Mouse (Mus musculus) G1E (cell line): Measurements from ENCODE around the gene Emc6. TPM values are rescaled to one million over a fixed set of nuclear protein-coding genes. Genes with fewer than 3 reads are reported as not detected.
A peak's percentile ranks its signal among the peaks of the same experiment; 100 is the strongest.

Experiments
- ATAC-seq: 2 replicates; pipeline ENCODE4 v1.8.0; 2016; ENCODE audit warnings: mild to moderate bottlenecking; ENCODE audit not compliant: insufficient number of reproducible peaks, poor library complexity, low FRiP score, severe bottlenecking; ENCODE audit errors: extremely low read depth
- DNase-seq: peaks from one replicate; pipeline ENCODE4 v3.0.0; 2012; ENCODE audit warnings: low spot score
- H3K27me3 ChIP-seq: 2 replicates; pipeline ENCODE4 v1.6.1; 2012; ENCODE audit warnings: mild to moderate bottlenecking, low read length, inconsistent platforms; ENCODE audit not compliant: insufficient read depth
- H3K36me3 ChIP-seq: replicated peaks from 2 replicates; pipeline ENCODE3; 2012; ENCODE audit warnings: mild to moderate bottlenecking, inconsistent platforms
- H3K4me1 ChIP-seq: 2 replicates; pipeline ENCODE4 v1.6.1; 2012; ENCODE audit warnings: low read depth, low read length, inconsistent platforms, mixed read lengths; ENCODE audit not compliant: insufficient read depth
- H3K4me3 ChIP-seq: 2 replicates; pipeline ENCODE4 v1.5.1; 2012; ENCODE audit warnings: low read depth, mild to moderate bottlenecking, inconsistent platforms, low read length, moderate library complexity, mixed read lengths
- H3K9me3 ChIP-seq: replicated peaks from 2 replicates; pipeline ENCODE4 v1.6.1; 2012; ENCODE audit warnings: inconsistent platforms
- CTCF ChIP-seq: IDR thresholded peaks from 2 replicates; pipeline ENCODE4 v1.5.1; 2012; ENCODE audit warnings: low read depth, low read length, inconsistent platforms, mixed read lengths
- GATA1 ChIP-seq: IDR thresholded peaks from 2 replicates; pipeline ENCODE4 v1.6.1; 2012; ENCODE audit warnings: borderline replicate concordance, low read length, inconsistent platforms, mixed read lengths
- GATA2 ChIP-seq: IDR thresholded peaks from 2 replicates; pipeline ENCODE4 v1.6.1; 2012; ENCODE audit warnings: low read depth, low read length, inconsistent platforms, borderline replicate concordance
- POLR2AphosphoS5 ChIP-seq: IDR thresholded peaks from 2 replicates; pipeline ENCODE4 v1.6.1; 2012; ENCODE audit warnings: low read depth, low read length, inconsistent platforms; ENCODE audit not compliant: insufficient replicate concordance
- TAL1 ChIP-seq: conservative IDR thresholded peaks from 2 replicates; pipeline ENCODE4 v1.6.1; 2012; ENCODE audit warnings: low read depth, low read length, inconsistent platforms, mixed read lengths
- polyA plus RNA-seq: library from polyadenylated mRNA; stranded (reverse); fragments of >175 nt; gene quantifications from 2 replicates; pipeline ENCODE4 v1.2.3, GENCODE M21; 2012
- total RNA-seq, 2 experiments: library from RNA; stranded (forward) in 1 of 2; stranded (reverse) in 1 of 2; fragments of 200-1000 nt in 1 of 2; fragments of >200 nt in 1 of 2; fragmentation: Nextera tagmentation in 1 of 2; gene quantifications; 2 replicates each; pipeline ENCODE4 v1.2.3; 2014 to 2017

Emc6 gene
- total and polyA plus RNA-seq, 3 experiments, result 43.7 to 178 (median 54.7) TPM

- ATAC-seq, result no peak
- no peak for DNase-seq
- Histone ChIP-seq H3K4me3 (no peak overlapping the region), H3K4me1 (no peaks in the 10 kb centered on the region), H3K9me3 (no peaks in the 10 kb centered on the region), H3K36me3 (peaks cover 2% of the 10 kb centered on the region), H3K27me3 (peaks cover 2% of the 10 kb centered on the region)
- TF ChIP-seq CTCF (no peak), TAL1 (no peak), POLR2AphosphoS5 (no peak), GATA2 (no peak), GATA1 (no peak)
Observed at GRCm38 (mm10) chr11:73213956-73214355, 37.1 kb upstream of the Emc6 start.

GRCm38 (mm10) chr11:73207621-73208020, 30.8 kb upstream of the Emc6 start:
- DNase-seq, result no peak
- peaks cover 3% of the 10 kb centered on the region; the same call in 1 of the 2 replicates for H3K27me3 ChIP-seq
- H3K9me3 ChIP-seq, result no peaks in the 10 kb centered on the region
- TF ChIP-seq POLR2AphosphoS5 (no peak), GATA1 (no peak), GATA2 (no peak), CTCF (no peak), TAL1 (no peak)
- peaks cover 4% of the 10 kb centered on the region for H3K36me3 ChIP-seq
- no peak for ATAC-seq
- H3K4me1 ChIP-seq, result no peaks in the 10 kb centered on the region
- no peak overlapping the region for H3K4me3 ChIP-seq

- TF ChIP-seq TAL1 (no peak), GATA2 (no peak), CTCF (no peak)
- H3K27me3 ChIP-seq, result peaks cover 6% of the 10 kb centered on the region; the same call in 1 of the 2 replicates
- peaks cover 4% of the 10 kb centered on the region for H3K36me3 ChIP-seq
- no peak overlapping the region for H3K4me3 ChIP-seq
- no peaks in the 10 kb centered on the region for H3K9me3 ChIP-seq
- ATAC-seq, result no peak
- peaks cover 4% of the 10 kb centered on the region; the same call in 1 of the 2 replicates for H3K4me1 ChIP-seq
- DNase-seq, result no peak
Observed at GRCm38 (mm10) chr11:73205194-73205593, 28.4 kb upstream of the Emc6 start.

- TF ChIP-seq GATA2 (no peak), CTCF (no peak), GATA1 (no peak), POLR2AphosphoS5 (no peak), TAL1 (no peak)
- peaks cover 4% of the 10 kb centered on the region for H3K36me3 ChIP-seq
- H3K27me3 ChIP-seq, result peaks cover 6% of the 10 kb centered on the region; the same call in 1 of the 2 replicates
- no peak overlapping the region for H3K4me3 ChIP-seq
- no peak for ATAC-seq
- no peak for DNase-seq
- H3K9me3 ChIP-seq, result no peaks in the 10 kb centered on the region
- H3K4me1 ChIP-seq, result peaks cover 14% of the 10 kb centered on the region
Observed at GRCm38 (mm10) chr11:73203895-73204294, 27.1 kb upstream of the Emc6 start.

DNA sequence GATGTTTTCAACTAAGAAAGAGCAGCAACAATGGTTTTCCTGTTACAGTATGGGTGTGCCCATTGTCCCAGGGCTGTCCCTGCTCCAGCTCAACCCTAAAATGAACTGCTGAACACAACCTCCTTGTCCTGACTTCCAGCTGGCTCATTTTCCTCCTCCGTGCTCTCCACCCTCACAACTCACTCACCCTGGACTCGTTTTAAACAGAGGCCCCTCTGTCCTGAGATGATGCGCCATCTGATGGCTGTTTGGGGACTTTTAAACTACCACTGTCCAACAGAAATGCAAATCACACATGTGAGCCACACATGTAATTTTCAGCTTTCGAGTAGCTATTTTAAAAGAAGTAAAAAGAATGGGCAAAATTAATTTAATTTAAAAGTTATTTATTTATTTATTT, 24.8 kb upstream of the Emc6 start:
- peaks cover 6% of the 10 kb centered on the region; the same call in 1 of the 2 replicates for H3K27me3 ChIP-seq
- peaks cover 31% of the 10 kb centered on the region for H3K4me1 ChIP-seq
- DNase-seq (no peak), ATAC-seq (no peak)
- no peak for TF ChIP-seq TAL1
- TF ChIP-seq GATA1, result no peak
- no peak for TF ChIP-seq GATA2
- no peak for TF ChIP-seq POLR2AphosphoS5
- TF ChIP-seq CTCF, result no peak
- no peaks in the 10 kb centered on the region for H3K9me3 ChIP-seq
- no peak overlapping the region for H3K4me3 ChIP-seq
- peaks cover 11% of the 10 kb centered on the region for H3K36me3 ChIP-seq

GRCm38 (mm10) chr11:73201021-73201420, 24.2 kb upstream of the Emc6 start:
- Histone ChIP-seq H3K27me3 (0 out of 2 replicates have a peak, but pooled peaks cover 3% of the 10 kb centered on the region), H3K4me1 (peaks cover 31% of the 10 kb centered on the region), H3K36me3 (peaks cover 10% of the 10 kb centered on the region), H3K4me3 (no peak overlapping the region), H3K9me3 (no peaks in the 10 kb centered on the region)
- ATAC-seq (no peak), DNase-seq (no peak)
- TF ChIP-seq TAL1 (no peak), GATA2 (no peak), GATA1 (no peak), POLR2AphosphoS5 (no peak)

- H3K27me3 ChIP-seq, result 0 out of 2 replicates have a peak, but pooled peaks cover 3% of the 10 kb centered on the region
- DNase-seq, result peak; percentile 17
- ATAC-seq, result no peak
- TF ChIP-seq CTCF, result no peak
- TF ChIP-seq POLR2AphosphoS5, result no peak
- no peak for TF ChIP-seq GATA1
- TF ChIP-seq GATA2, result no peak
- no peak for TF ChIP-seq TAL1
- peaks cover 20% of the 10 kb centered on the region for H3K36me3 ChIP-seq
- H3K4me1 ChIP-seq, result peaks cover 31% of the 10 kb centered on the region
- H3K9me3 ChIP-seq, result no peaks in the 10 kb centered on the region
- H3K4me3 ChIP-seq, result peak overlapping the region; percentile 90
Observed at GRCm38 (mm10) chr11:73199879-73200278, 23.0 kb upstream of the Emc6 start.
